Mouse (Mus musculus) gastrocnemius, adult 8-10 months (tissue): Measurements from ENCODE around the gene Thoc6. TPM values are rescaled to one million over a fixed set of nuclear protein-coding genes. Genes with fewer than 3 reads are reported as not detected.
A peak's percentile ranks its signal among the peaks of the same experiment; 100 is the strongest.

Experiments
- DNase-seq, 2 experiments: peaks; one replicate each; pipeline ENCODE4 v3.0.0; 2022; ENCODE audit warnings: low spot score in 2 of 2
- total RNA-seq, 4 experiments: library from RNA; stranded (reverse); gene quantifications; 2 replicates each; pipeline ENCODE4 v1.2.4; 2022

The Thoc6 gene
- total RNA-seq, 4 experiments from 2014 or later, result 6.7 to 7.9 (median 7.3) TPM

- no peak for DNase-seq
These were observed 5.6 kb upstream of the Thoc6 start, which contains the start of gene Cldn6 for GRCm38 (mm10) chr17:23679127-23679835. Gene Cldn6 (plus strand): TSS chr17:23679249.

GRCm38 (mm10) chr17:23677236-23677679 is 3.6 kb upstream of the Thoc6 start, which contains the start of gene Tnfrsf12a:
Gene Tnfrsf12a (minus strand): TSS chr17:23677468.
- DNase-seq, result peak; percentile 81 to 83

- no peak for DNase-seq
These were observed 2.9 kb upstream of the Thoc6 start for GRCm38 (mm10) chr17:23676473-23677031.

DNA sequence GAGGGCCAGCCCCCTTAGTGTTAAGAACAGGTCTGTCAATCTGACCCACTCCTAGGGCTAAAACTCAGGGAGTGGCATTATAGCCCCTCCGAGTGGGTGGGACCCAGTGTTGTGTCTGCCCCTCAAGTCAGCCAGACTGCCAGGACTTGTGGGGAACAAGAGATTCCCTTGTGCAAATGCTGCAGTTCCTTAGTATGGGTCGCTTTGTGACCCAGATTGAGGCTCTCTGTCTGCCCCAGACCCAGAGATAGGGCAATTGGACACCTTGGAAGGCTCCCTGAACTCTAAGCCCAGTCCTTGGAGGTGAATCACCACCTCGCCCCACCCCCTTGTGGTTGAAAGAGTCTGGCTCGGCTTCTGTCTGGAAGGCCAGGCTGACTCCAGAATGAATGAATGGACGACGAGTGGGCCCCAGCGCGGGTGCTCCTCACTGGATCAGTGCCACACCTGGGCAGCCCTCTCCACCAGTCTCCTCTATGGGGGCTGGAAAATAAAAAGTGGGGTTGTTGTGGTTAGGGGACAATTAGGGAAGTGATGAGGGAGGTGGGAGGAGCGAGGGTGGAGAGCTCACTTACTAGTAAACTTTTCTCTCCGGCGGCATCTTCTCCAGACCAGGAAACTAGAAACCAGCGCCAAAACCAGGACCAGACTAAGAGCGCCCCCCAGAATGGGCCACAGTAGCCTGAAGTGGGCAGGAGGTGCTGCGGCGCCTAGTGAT is 2.0 kb upstream of the Thoc6 start:
- DNase-seq, result peak; percentile 53 to 57

DNA sequence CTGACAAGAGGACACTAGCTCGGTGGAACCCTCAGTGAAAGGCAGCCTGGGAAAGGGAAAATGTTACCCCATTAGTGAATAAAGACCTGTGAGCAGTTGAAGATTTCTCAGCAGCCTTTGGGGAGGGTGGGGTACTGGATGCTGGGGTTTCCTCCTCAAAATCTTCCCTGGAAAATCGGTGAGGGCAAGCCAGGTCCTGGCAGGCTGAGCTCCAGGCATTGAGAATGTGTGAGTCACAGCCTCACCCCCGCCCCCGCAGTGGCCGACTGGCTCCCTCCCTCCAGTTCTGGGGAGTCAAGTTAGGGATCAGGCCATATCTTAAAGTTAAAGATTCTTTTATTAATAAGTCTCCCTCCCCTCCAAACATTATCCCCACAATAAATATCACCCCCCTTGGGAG is 1.4 kb upstream of the Thoc6 start:
- DNase-seq, result peak; percentile 50 to 59

- no peak for DNase-seq
These were observed 730 bp upstream of the Thoc6 start for GRCm38 (mm10) chr17:23674271-23674952.

- DNase-seq, result no peak
These were observed 921 bp downstream of the Thoc6 start for GRCm38 (mm10) chr17:23672761-23673160.

DNA sequence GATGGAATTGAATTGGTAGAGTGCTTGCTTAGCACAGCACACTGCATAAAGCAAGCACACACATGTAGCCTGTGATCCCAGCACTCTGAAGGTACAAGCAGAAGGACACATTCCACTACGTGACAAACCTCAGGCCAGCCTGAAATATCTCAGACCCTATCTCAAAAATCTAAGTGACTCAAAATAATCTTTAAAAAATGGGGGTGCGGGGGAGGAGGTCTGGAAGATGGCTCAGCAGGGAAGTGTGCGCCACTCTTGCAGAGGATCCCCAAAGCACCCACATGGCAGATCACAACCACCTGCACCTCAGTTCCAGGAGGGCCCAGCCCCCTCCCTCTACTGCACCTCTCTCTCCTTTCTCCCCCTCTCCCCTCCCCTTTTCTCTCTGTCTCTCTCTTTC is 2.2 kb downstream of the Thoc6 start:
- no peak for DNase-seq

GRCm38 (mm10) chr17:23670516-23671074 is 3.1 kb downstream of the Thoc6 start:
- DNase-seq, result no peak

DNA sequence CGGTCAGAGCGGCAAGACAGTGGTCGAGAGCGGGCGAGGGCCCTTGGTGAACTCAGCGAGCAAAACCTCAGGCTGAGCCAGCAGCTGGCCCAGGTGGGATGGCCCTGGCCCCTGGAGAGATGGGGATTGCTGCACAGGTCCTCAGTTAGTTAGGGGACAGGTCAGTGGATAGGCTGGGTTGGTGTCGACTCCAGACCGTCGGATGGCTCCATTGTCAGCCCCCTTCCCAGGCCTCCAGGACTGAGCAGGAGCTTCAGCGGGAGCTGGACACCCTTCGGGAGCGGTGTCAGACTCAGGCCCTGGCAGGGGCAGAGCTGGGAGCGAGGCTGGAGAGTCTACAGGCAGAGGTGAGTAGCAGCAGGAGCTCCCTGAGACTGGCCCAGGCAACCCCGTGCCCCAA is 8.2 kb downstream of the Thoc6 start:
- DNase-seq, result no peak

- DNase-seq, result no peak
These were observed 9.1 kb downstream of the Thoc6 start for GRCm38 (mm10) chr17:23664556-23665021.

GRCm38 (mm10) chr17:23661526-23661925 is 12.2 kb downstream of the Thoc6 start:
- DNase-seq, result no peak

GRCm38 (mm10) chr17:23660876-23661200 is 12.8 kb downstream of the Thoc6 start:
- no peak for DNase-seq

- no peak for DNase-seq
These were observed 13.4 kb downstream of the Thoc6 start, which contains the start of gene Bicdl2 for GRCm38 (mm10) chr17:23660117-23660875. Gene Bicdl2 (plus strand): TSS chr17:23660506.

GRCm38 (mm10) chr17:23658450-23658849 is 15.2 kb downstream of the Thoc6 start:
- no peak for DNase-seq

- DNase-seq, result no peak
These were observed 19.3 kb downstream of the Thoc6 start for GRCm38 (mm10) chr17:23654410-23654809.

GRCm38 (mm10) chr17:23654001-23654400 is 19.7 kb downstream of the Thoc6 start:
- no peak for DNase-seq

GRCm38 (mm10) chr17:23653324-23653723 is 20.4 kb downstream of the Thoc6 start:
- no peak for DNase-seq

GRCm38 (mm10) chr17:23651363-23651762 is 22.3 kb downstream of the Thoc6 start:
- DNase-seq, result no peak

- DNase-seq, result no peak
These were observed 27.8 kb downstream of the Thoc6 start for GRCm38 (mm10) chr17:23645894-23646293.
